Mouse (Mus musculus) left cerebral cortex, adult 9 months (tissue): ENCODE results near the gene Zfp385c.
A peak's percentile ranks its signal among the peaks of the same experiment; 100 is the strongest.

ENCODE experiments used
- DNase-seq, 2 experiments: peaks; one replicate each; pipeline ENCODE4 v3.0.0; 2022; ENCODE audit warnings: low spot score in 2 of 2

The Zfp385c gene

GRCm38 (mm10) chr11:100716649-100717048, 24.4 kb upstream of the Zfp385c start:
- DNase-seq: no peak

DNA sequence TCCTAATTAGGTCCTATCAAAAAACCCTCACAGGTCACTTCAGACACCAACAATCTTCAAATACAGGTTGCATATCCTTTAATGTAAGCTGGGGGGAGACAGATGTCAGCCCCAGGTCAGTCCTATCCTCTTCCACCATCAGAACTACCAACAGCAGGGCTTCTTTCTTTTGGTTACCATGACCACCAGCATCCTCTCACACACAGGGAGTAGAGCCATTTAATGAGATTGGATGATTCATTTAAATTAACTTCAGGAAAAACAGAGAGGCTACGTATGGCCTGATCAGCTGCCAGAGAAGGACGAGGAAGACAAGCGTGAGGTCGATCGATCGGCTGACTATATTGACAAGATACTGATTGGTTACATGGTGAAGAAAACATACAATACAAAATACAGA, 22.7 kb upstream of the Zfp385c start:
- DNase-seq: no peak

- DNase-seq: peak in 1 of 2 experiments; percentile 88
Observed at GRCm38 (mm10) chr11:100714534-100714915, 22.3 kb upstream of the Zfp385c start.

- no peak for DNase-seq
Observed at GRCm38 (mm10) chr11:100713735-100714533, 21.7 kb upstream of the Zfp385c start, which contains the start of gene Hspb9. Hspb9 (plus strand) TSS chr11:100713850.

GRCm38 (mm10) chr11:100713174-100713573, 20.9 kb upstream of the Zfp385c start:
- DNase-seq: no peak

GRCm38 (mm10) chr11:100711783-100712615, 19.7 kb upstream of the Zfp385c start, which contains the start of gene Kat2a:
Kat2a (minus strand) TSS chr11:100712465.
- DNase-seq: peak in 1 of 2 experiments; percentile 80

GRCm38 (mm10) chr11:100710977-100711376, 18.7 kb upstream of the Zfp385c start:
- no peak for DNase-seq

GRCm38 (mm10) chr11:100710528-100710927, 18.3 kb upstream of the Zfp385c start:
- DNase-seq: no peak

- DNase-seq: no peak
Observed at GRCm38 (mm10) chr11:100709201-100709810, 17.1 kb upstream of the Zfp385c start.

DNA sequence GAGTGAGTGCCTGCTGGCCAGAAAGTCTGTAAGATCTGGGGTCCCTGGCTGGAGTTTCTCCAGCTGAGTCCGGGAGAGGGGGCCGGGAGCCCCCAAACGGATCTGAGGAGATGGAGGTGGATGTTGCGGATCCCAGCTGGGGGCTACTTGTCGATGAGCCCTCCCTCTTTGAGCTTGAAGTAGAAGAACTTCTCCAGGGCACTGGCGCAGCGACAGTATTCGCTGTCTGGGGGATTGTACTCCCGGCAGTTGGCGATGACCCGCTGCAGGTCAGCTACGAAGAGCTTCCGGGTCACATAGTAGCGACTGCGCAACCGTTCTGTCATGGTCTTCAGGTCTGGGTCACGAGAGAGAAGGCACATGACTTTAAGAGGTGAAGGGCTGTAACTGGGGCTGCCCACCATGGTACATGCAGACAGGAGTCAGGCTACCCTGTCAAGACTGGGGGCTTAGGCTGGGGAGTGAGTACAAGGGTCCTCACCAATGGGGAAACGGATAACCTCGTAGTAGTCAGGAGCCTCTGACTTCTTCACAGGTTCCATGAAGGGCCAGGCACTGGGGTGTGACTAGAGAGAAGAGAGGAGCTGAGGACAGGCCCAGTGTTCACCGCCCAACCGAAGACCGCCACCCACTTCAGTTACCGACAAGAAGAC, 13.0 kb upstream of the Zfp385c start:
- no peak for DNase-seq

- DNase-seq: no peak
Observed at GRCm38 (mm10) chr11:100703851-100704531, 11.7 kb upstream of the Zfp385c start, which contains the start of gene Dhx58. Dhx58 (minus strand) TSS chr11:100704271.

DNA sequence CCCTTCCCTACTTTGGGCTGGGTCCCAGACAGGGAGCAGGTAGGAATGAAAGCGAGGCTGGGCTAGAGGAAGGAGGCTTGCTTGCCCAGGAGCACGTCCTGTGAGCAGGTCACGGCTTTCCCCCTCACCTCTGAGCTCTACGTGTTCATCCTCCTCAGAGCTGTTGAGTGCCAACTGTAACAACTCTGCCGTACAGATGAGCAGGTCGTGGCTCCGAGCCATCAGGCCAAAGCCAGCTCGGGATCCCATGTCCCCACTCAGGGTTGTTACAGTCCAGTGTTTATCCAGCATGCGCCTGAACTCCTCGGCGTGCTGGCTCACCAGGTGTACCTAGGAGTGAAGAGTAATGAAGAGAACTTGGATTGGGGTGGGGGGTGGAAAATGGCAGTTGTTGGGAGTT, 11.1 kb upstream of the Zfp385c start:
- DNase-seq: no peak

DNA sequence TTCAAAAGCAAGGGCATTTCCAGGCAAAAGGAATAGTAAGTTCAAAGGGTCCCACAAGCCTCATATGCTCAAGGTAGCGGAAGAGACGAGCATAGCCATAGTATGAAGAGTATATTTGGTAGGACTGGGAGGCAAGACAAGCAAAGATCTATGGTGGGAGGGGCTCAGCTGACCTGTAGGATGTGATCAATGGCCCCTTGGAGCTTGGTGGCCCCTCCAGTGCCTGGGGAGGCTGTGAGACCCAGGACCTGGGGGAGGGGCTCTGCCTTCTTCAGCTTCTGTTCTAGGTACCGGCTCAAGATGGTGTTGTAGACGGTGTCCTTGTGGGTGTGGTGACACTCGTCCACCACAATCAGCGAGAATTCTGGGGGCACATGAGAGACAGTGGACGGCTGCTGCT, 10.7 kb upstream of the Zfp385c start:
- no peak for DNase-seq

- peak in 1 of 2 experiments; percentile 70 for DNase-seq
Observed at GRCm38 (mm10) chr11:100702081-100702851, 10.0 kb upstream of the Zfp385c start.

GRCm38 (mm10) chr11:100701301-100701700, 9.0 kb upstream of the Zfp385c start:
- DNase-seq: no peak

- no peak for DNase-seq
Observed at GRCm38 (mm10) chr11:100700710-100701109, 8.5 kb upstream of the Zfp385c start.

DNA sequence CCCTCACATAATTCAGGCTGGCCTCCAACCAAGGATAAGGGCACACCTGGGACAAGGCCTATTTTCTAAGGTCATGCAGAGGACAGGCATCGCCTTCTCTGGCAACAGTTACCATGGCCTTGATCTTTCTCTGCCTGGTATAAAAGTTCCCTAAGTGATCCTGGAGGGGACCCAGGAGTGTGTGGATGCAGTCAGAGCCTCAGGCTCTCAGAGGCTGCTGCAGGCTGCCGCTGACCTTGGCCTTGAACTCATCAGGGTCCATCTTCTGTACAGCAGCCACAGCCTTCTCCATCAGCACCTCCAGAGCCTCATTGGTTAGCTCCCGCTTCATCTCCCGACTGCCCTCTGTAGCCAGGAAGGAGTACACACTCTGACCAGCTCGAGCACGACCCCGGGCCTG, 5.7 kb upstream of the Zfp385c start:
- DNase-seq: no peak

DNA sequence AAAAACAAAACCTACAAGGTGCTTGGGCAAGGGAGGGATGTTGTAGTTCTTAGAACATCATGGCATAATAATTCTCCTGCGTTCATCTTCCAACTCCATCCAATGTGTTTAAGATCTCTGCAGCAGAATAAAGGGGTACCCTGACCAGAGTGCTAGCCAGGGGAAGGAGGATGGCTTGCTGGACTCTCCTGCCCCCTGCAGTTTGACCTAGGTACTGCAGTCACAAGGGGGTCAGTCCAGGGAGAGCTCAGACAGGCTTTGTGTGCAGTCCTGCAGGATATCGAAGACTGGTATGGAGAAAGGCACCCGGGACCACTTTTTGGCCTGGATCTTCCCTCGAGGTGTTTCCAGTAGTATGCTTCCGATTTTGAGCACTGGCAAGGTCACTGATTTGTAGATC, 2.7 kb upstream of the Zfp385c start:
- DNase-seq: peak in 1 of 2 experiments; percentile 72

DNA sequence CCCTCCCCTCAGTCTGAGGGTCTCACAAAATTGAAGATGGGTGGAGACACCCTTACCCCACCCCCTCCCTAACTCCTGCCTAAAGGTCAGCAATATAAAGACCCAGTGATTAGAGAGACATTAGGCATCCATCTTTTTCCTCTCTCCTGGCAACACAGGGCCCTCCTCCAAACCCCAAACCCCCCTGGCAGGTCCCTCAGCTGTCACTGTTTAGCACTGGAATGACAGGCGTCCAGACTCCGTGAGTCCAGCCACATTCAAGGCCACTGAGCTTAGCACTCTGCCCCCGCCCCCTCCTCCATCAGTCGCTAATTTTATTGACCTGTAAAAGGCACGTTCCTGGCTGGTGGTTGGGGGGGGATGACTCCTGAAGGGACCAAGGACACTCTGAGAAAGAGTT, 899 bp upstream of the Zfp385c start:
- no peak for DNase-seq

DNA sequence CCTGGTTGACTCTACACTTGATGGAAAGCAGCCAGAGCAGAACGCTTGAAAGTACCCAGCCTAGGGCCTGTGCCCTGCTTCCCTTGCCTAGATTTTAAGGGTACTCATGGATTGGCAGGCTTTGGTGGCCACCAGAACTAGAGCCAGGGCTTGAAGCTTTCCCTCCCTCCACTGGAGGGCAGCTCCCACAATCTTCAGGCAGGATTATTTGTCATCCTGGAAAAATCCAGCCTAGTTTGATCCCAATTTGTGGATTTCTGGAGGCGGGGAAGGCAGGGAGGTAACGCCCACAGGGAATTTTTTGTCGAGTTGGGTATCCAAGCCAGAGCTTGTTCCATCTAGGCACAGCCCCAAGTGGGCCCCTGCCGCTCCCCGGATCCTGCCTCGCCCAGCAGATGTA, 1.9 kb downstream of the Zfp385c start:
- DNase-seq: no peak
